Mouse (Mus musculus): Measurements from ENCODE around the gene Atn1. TPM values are rescaled to one million over a fixed set of nuclear protein-coding genes. Genes with fewer than 3 reads are reported as not detected.

Gene Atn1
- polyA plus RNA-seq, 1 experiment from 2014 or later = 16.1 TPM

GRCm38 (mm10) chr6:124787722-124788121, 31.4 kb upstream of the Atn1 start:
- Histone ChIP-seq H3K27ac (no peak overlapping the region), H3K27me3 (no peaks in the 10 kb centered on the region), H3K9ac (no peak overlapping the region), H3K9me3 (no peaks in the 10 kb centered on the region), H3K4me3 (no peak overlapping the region), H3K4me1 (0 out of 2 replicates have a peak, but pooled peaks cover 3% of the 10 kb centered on the region), H3K36me3 (no peaks in the 10 kb centered on the region), H3K4me2 (no peak overlapping the region)
- ATAC-seq (ENCODE audit: borderline replicate concordance, extremely low read depth, low FRiP score, low TSS enrichment) = no peak
- 62% methylated on average over 10 of the region's 10 CpGs for WGBS

- H3K36me3 ChIP-seq = no peaks in the 10 kb centered on the region
- WGBS = 45% methylated on average over 8 of the region's 8 CpGs
- no peak overlapping the region for H3K27ac ChIP-seq
- H3K27me3 ChIP-seq = no peaks in the 10 kb centered on the region
- ATAC-seq (ENCODE audit: borderline replicate concordance, extremely low read depth, low FRiP score, low TSS enrichment) = no peak
- 0 out of 2 replicates have a peak, but pooled peaks cover 6% of the 10 kb centered on the region for H3K4me1 ChIP-seq
- no peak overlapping the region for H3K4me2 ChIP-seq
- no peak overlapping the region for H3K4me3 ChIP-seq
- no peaks in the 10 kb centered on the region for H3K9me3 ChIP-seq
- H3K9ac ChIP-seq = no peak overlapping the region
Measured at GRCm38 (mm10) chr6:124786756-124787420, 30.6 kb upstream of the Atn1 start.

DNA sequence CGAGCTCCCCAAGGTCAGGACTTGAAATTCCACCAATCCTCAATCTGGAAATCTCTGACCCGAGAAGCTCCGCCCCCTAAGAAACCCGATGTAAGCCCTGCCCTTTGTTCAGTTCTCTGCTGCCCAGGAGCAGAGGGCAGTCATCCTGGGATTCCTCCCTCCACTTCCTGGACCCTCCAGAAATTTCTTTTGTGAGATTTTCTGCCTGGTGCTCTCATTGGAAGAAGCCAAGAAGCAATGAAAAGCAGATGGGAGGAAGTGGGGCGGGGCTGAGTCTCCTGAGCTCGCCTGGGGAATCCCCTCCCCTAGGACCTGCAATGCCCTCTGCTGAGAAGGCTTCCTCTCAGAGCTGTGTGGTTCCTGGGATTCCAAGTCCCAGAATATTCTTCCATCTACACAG, 26.1 kb upstream of the Atn1 start:
- peak; percentile 50; the same call in 1 of the 2 replicates for ATAC-seq (ENCODE audit: borderline replicate concordance, extremely low read depth, low FRiP score, low TSS enrichment)

GRCm38 (mm10) chr6:124780917-124781316, 24.6 kb upstream of the Atn1 start:
- ATAC-seq (ENCODE audit: borderline replicate concordance, extremely low read depth, low FRiP score, low TSS enrichment) = no peak
- H3K4me2 ChIP-seq = no peak overlapping the region
- H3K36me3 ChIP-seq = no peaks in the 10 kb centered on the region
- H3K9ac ChIP-seq = no peak overlapping the region
- peaks cover 17% of the 10 kb centered on the region for H3K4me1 ChIP-seq
- H3K27me3 ChIP-seq = peaks cover 12% of the 10 kb centered on the region
- no peak overlapping the region for H3K27ac ChIP-seq
- H3K9me3 ChIP-seq = no peaks in the 10 kb centered on the region
- H3K4me3 ChIP-seq = no peak overlapping the region
- whole genome bisulfite sequencing = 82% methylated on average over 7 of the region's 7 CpGs

More for the DNA sequence above, 26.1 kb upstream of the Atn1 start:
- Histone ChIP-seq H3K27me3 (peaks cover 12% of the 10 kb centered on the region), H3K4me3 (peak overlapping the region; percentile 27), H3K27ac (no peak overlapping the region), H3K4me2 (peak overlapping the region; percentile 36), H3K4me1 (peaks cover 17% of the 10 kb centered on the region), H3K9me3 (no peaks in the 10 kb centered on the region), H3K9ac (no peak overlapping the region), H3K36me3 (no peaks in the 10 kb centered on the region)
- WGBS = 20% methylated on average over 6 of the region's 6 CpGs

- Histone ChIP-seq H3K36me3 (no peaks in the 10 kb centered on the region), H3K27me3 (peaks cover 12% of the 10 kb centered on the region), H3K27ac (no peak overlapping the region), H3K9me3 (no peaks in the 10 kb centered on the region), H3K4me1 (peaks cover 17% of the 10 kb centered on the region), H3K9ac (0 out of 2 replicates have a peak overlapping the region, but pooled peaks have one; percentile 8), H3K4me2 (peak overlapping the region; percentile 77), H3K4me3 (peak overlapping the region; percentile 40)
- WGBS = 13% methylated on average over 10 of the region's 10 CpGs
- 0 out of 2 replicates have a peak, but pooled peaks have one; percentile 5 for ATAC-seq (ENCODE audit: borderline replicate concordance, extremely low read depth, low FRiP score, low TSS enrichment)
Measured at GRCm38 (mm10) chr6:124779984-124780416, 23.7 kb upstream of the Atn1 start.

- ATAC-seq (ENCODE audit: borderline replicate concordance, extremely low read depth, low FRiP score, low TSS enrichment) = peak; percentile 39; the same call in 1 of the 2 replicates
- no peaks in the 10 kb centered on the region for H3K9me3 ChIP-seq
- peaks cover 17% of the 10 kb centered on the region for H3K4me1 ChIP-seq
- WGBS = 1% methylated on average over 23 of the region's 23 CpGs
- peak within 1 kb of the TSS; percentile 40 for H3K4me3 ChIP-seq
- H3K36me3 ChIP-seq = no peaks in the 10 kb centered on the region
- peak within 1 kb of the TSS; percentile 77 for H3K4me2 ChIP-seq
- H3K9ac ChIP-seq = 0 out of 2 replicates have a peak within 1 kb of the TSS, but pooled peaks have one; percentile 8
- H3K27me3 ChIP-seq = peaks cover 12% of the 10 kb centered on the region
- H3K27ac ChIP-seq = no peak within 1 kb of the TSS
Measured at GRCm38 (mm10) chr6:124779222-124779983, 23.1 kb upstream of the Atn1 start, which contains the start of gene Lrrc23. Gene Lrrc23 (minus strand): TSS chr6:124779727.

DNA sequence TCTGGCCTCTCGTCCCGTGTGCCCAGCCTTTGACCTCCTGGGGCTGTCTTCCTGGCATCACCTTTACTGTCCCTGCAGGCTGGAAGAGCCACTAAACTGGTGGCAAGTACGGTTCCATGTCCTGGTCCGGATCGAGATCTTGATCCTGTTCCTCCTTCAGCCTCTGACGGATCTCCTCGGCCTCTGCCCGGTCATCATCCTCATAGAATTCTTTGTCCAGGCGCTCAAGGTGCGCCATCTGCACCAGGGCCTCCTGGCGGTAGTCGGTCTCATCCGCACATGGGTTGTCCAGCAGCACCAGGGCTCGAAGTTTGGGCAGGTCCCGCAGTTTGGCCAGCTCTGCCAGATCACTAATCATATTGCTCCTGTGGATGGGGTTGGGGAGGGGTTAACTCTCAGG, 14.2 kb upstream of the Atn1 start:
- WGBS = 81% methylated on average over 15 of the region's 15 CpGs
- no peak for ATAC-seq (ENCODE audit: borderline replicate concordance, extremely low read depth, low FRiP score, low TSS enrichment)

GRCm38 (mm10) chr6:124770013-124770412, 13.7 kb upstream of the Atn1 start:
- no peak overlapping the region for H3K27ac ChIP-seq
- no peaks in the 10 kb centered on the region for H3K9me3 ChIP-seq
- WGBS = 43% methylated on average over 7 of the region's 7 CpGs

More for the DNA sequence above, 14.2 kb upstream of the Atn1 start:
- Histone ChIP-seq H3K9ac (no peak overlapping the region), H3K9me3 (no peaks in the 10 kb centered on the region), H3K36me3 (no peaks in the 10 kb centered on the region), H3K27ac (no peak overlapping the region), H3K4me3 (no peak overlapping the region), H3K4me1 (peaks cover 21% of the 10 kb centered on the region), H3K4me2 (no peak overlapping the region), H3K27me3 (peaks cover 19% of the 10 kb centered on the region)

GRCm38 (mm10) chr6:124769101-124769765, 12.9 kb upstream of the Atn1 start, which contains the start of gene Eno2:
Gene Eno2 (minus strand): TSS chr6:124769673.
- peaks cover 19% of the 10 kb centered on the region for H3K27me3 ChIP-seq
- no peaks in the 10 kb centered on the region for H3K9me3 ChIP-seq
- peak; percentile 77; the same call in 1 of the 2 replicates for ATAC-seq (ENCODE audit: borderline replicate concordance, extremely low read depth, low FRiP score, low TSS enrichment)
- peak within 1 kb of the TSS; percentile 49 for H3K4me3 ChIP-seq
- H3K27ac ChIP-seq = no peak within 1 kb of the TSS
- H3K9ac ChIP-seq = peak within 1 kb of the TSS; percentile 58
- under 1% methylated on average over 53 of the region's 54 CpGs for WGBS
- H3K4me1 ChIP-seq = peaks cover 21% of the 10 kb centered on the region
- no peaks in the 10 kb centered on the region for H3K36me3 ChIP-seq
- peak within 1 kb of the TSS; percentile 97 for H3K4me2 ChIP-seq

More at GRCm38 (mm10) chr6:124770013-124770412, 13.7 kb upstream of the Atn1 start:
- no peak for ATAC-seq (ENCODE audit: borderline replicate concordance, extremely low read depth, low FRiP score, low TSS enrichment)
- H3K4me3 ChIP-seq = peak overlapping the region; percentile 49; the same call in 1 of the 2 replicates
- H3K9ac ChIP-seq = peak overlapping the region; percentile 58; the same call in 1 of the 2 replicates
- H3K27me3 ChIP-seq = peaks cover 19% of the 10 kb centered on the region
- H3K36me3 ChIP-seq = no peaks in the 10 kb centered on the region
- peak overlapping the region; percentile 97 for H3K4me2 ChIP-seq
- peaks cover 21% of the 10 kb centered on the region for H3K4me1 ChIP-seq

DNA sequence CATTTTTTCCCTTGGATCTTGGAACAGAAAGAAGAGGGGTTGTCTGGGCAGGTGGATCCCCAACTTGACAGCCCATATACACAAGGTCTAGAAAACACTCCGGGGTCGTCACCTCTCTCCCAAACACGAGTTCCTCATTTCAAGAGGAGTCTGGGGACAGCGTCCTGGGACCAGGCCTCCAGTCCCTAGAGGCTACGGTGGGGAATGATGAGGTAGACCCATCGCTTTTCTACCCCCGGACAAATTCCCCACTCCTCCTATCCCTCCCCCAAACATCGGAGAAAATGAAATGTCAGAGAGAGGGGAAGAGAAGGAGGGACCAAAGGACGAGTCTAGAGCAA, 12.3 kb upstream of the Atn1 start:
- H3K4me2 ChIP-seq = peak overlapping the region; percentile 97
- H3K9me3 ChIP-seq = no peaks in the 10 kb centered on the region
- peak overlapping the region; percentile 49 for H3K4me3 ChIP-seq
- ATAC-seq (ENCODE audit: borderline replicate concordance, extremely low read depth, low FRiP score, low TSS enrichment) = no peak
- H3K4me1 ChIP-seq = peaks cover 21% of the 10 kb centered on the region
- no peak overlapping the region for H3K9ac ChIP-seq
- WGBS = 3% methylated on average over 9 of the region's 9 CpGs
- peaks cover 19% of the 10 kb centered on the region for H3K27me3 ChIP-seq
- no peaks in the 10 kb centered on the region for H3K36me3 ChIP-seq
- H3K27ac ChIP-seq = no peak overlapping the region

DNA sequence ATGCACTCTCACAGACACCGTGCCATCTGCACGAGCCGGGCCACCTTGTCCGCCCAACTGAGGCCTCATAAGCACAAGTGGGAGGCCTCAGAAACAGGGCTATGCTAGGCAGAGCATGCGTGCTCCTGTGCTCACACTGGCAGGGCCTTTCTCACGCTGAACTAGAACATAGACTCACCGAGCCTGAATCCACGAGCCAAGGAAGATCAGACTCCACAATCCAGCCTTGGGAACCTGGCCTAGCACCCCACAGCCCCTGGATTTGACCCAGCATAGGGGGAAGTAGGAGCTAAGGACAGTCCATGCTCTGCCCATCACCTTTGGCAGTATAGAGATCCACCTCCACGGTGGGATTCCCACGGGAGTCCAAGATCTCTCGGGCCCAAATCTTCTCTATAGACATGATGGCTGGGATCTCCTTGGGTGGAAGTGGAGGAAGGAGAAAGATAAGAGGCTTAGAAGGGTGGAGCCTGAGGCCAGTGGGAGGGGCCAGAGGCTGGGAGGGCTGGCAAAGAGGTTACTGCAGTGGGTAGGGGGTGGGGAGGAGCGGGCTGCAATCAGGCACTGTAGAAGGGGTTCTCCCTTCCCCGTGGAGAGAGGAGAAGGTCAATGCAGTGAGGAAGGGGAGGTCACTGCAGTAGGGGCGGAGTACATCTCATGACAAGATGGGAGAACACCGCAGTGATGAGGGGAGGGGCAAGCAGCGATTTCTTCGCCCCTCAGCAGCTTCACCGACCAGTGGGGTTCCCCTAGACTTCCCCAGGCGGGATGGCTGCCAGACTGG, 11.8 kb upstream of the Atn1 start:
- Histone ChIP-seq H3K4me3 (peak overlapping the region; percentile 49), H3K27ac (no peak overlapping the region)

More for the DNA sequence above, 11.8 kb upstream of the Atn1 start:
- 28% methylated on average over 19 of the region's 19 CpGs for WGBS
- H3K9ac ChIP-seq = no peak overlapping the region
- H3K9me3 ChIP-seq = no peaks in the 10 kb centered on the region
- H3K27me3 ChIP-seq = peaks cover 22% of the 10 kb centered on the region
- ATAC-seq (ENCODE audit: borderline replicate concordance, extremely low read depth, low FRiP score, low TSS enrichment) = peak; percentile 25; the same call in 1 of the 2 replicates
- H3K4me2 ChIP-seq = peak overlapping the region; percentile 97
- H3K36me3 ChIP-seq = no peaks in the 10 kb centered on the region
- peaks cover 21% of the 10 kb centered on the region for H3K4me1 ChIP-seq

All from lung, embryonic 15.5 days (tissue).